Comparison of ENCODE assay signal across 25 mouse cellular contexts in the genomic region with DNA sequence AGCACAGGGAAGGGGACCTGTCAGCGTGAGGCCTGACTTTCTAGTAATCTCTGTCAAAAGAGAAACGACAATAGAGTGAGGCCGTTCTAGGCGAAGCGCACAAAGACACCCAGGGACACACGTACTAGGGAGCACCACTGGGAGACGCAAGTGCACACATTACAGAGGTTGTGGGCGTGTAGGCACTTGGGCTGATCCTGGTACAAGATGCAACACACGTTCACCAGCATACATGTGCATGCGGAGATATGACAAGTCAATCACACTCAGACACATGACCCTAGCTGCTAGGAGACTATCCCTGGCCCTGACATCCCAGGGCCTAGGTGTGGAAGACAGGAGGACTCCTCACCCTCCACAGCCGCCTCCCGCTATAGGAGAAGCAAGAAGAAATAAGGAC.
DNase-seq lines count a peak whose midpoint lies in the region; ATAC-seq lines count a peak whose summit lies in the region.
"Had no signal": no experiment of that assay in that cellular context is flagged by ENCODE, and none has a peak within 500 bp of the region (broad histone marks: within the 10 kb centered on the region; RNA-seq: fewer than 3 reads in every experiment).

No protein-coding gene starts in this region.

- no peak overlapping the region for H3K4me3 ChIP-seq in forebrain, embryonic 10.5 days
- H3K4me3 ChIP-seq in forebrain, embryonic 13.5 days = no peak overlapping the region
- no peak overlapping the region for H3K4me3 ChIP-seq in midbrain, embryonic 11.5 days (ENCODE audit: low read depth, low read length)
- H3K4me3 ChIP-seq in midbrain, embryonic 14.5 days (replicated peaks; ENCODE audit: low read depth, low read length) = no peak overlapping the region
- H3K4me3 ChIP-seq in limb, embryonic 13.5 days = no peak overlapping the region
- no peak overlapping the region for H3K4me3 ChIP-seq in kidney, embryonic 15.5 days (replicated peaks)
- H3K4me3 ChIP-seq: heart, embryonic 13.5 days; hindbrain, embryonic 13.5 days had no signal

- H3K27ac ChIP-seq in forebrain, embryonic 10.5 days = peak overlapping the region; percentile 93
- no peak overlapping the region for H3K27ac ChIP-seq in forebrain, embryonic 13.5 days
- no peak overlapping the region for H3K27ac ChIP-seq in midbrain, embryonic 11.5 days (ENCODE audit: low read depth, low read length)
- no peak overlapping the region for H3K27ac ChIP-seq in midbrain, embryonic 14.5 days (replicated peaks; ENCODE audit: low read depth, low read length)
- peak overlapping the region; percentile 28; the same call in 1 of the 2 replicates for H3K27ac ChIP-seq in limb, embryonic 13.5 days
- H3K27ac ChIP-seq in kidney, embryonic 15.5 days = no peak overlapping the region
- H3K27ac ChIP-seq: hindbrain, embryonic 13.5 days had no signal

- WGBS in forebrain, embryonic 10.5 days = 86% methylated on average over 12 of the region's 12 CpGs
- 78% methylated on average over 12 of the region's 12 CpGs for WGBS in forebrain, embryonic 13.5 days
- WGBS in midbrain, embryonic 11.5 days = 79% methylated on average over 12 of the region's 12 CpGs
- WGBS in midbrain, embryonic 14.5 days = 77% methylated on average over 12 of the region's 12 CpGs
- 92% methylated on average over 12 of the region's 12 CpGs for WGBS in limb, embryonic 13.5 days
- 93% methylated on average over 12 of the region's 12 CpGs for WGBS in kidney, embryonic 15.5 days

- no peaks in the 10 kb centered on the region for H3K36me3 ChIP-seq in forebrain, embryonic 10.5 days (replicated peaks)
- no peaks in the 10 kb centered on the region for H3K36me3 ChIP-seq in forebrain, embryonic 13.5 days (ENCODE audit: poor library complexity, severe bottlenecking)
- no peaks in the 10 kb centered on the region for H3K36me3 ChIP-seq in midbrain, embryonic 11.5 days (ENCODE audit: control insufficient read depth, insufficient read depth, low read length)
- H3K36me3 ChIP-seq in midbrain, embryonic 14.5 days (ENCODE audit: control insufficient read depth, insufficient read depth, low read length) = no peaks in the 10 kb centered on the region
- no peaks in the 10 kb centered on the region for H3K36me3 ChIP-seq in limb, embryonic 13.5 days
- H3K36me3 ChIP-seq in kidney, embryonic 15.5 days = no peaks in the 10 kb centered on the region
- H3K36me3 ChIP-seq: heart, embryonic 13.5 days; hindbrain, embryonic 13.5 days had no signal

- intact Hi-C loops in left cerebral cortex, postnatal 36 days (cut with DNase I) = loop anchor here (10.0 kb wide), 1 partner anchor 507 kb away; no protein-coding TSS in a partner anchor

- no peak for DNase-seq in forebrain, embryonic 10.5 days (ENCODE audit: extremely low spot score, low spot score)
- DNase-seq in midbrain, embryonic 11.5 days (ENCODE audit: low spot score, missing footprints) = peak; percentile 89
- DNase-seq in midbrain, embryonic 14.5 days = no peak
- no peak for DNase-seq in left cerebral cortex, postnatal 36 days (ENCODE audit: low spot score in 2 of 2)
- DNase-seq: adrenal gland, postnatal 10 days; cerebellum, adult 18-20 months; cerebellum, postnatal 36 days; embryo, embryonic 11 days; gastrocnemius, postnatal 14 days; heart, adult 11 months; heart, postnatal 14 days; kidney, adult 2 months; kidney, postnatal 10 days; lung, embryonic 14.5 days; thymus, adult 18-20 months; thymus, postnatal 4 days had no signal

- peaks cover 59% of the 10 kb centered on the region for H3K4me1 ChIP-seq in forebrain, embryonic 10.5 days
- H3K4me1 ChIP-seq in forebrain, embryonic 13.5 days = peaks cover 54% of the 10 kb centered on the region
- H3K4me1 ChIP-seq in midbrain, embryonic 11.5 days (ENCODE audit: control insufficient read depth, insufficient read depth, low read length) = peaks cover 46% of the 10 kb centered on the region
- peaks cover 15% of the 10 kb centered on the region for H3K4me1 ChIP-seq in midbrain, embryonic 14.5 days (ENCODE audit: control insufficient read depth, insufficient read depth, low read length)
- peaks cover 40% of the 10 kb centered on the region for H3K4me1 ChIP-seq in limb, embryonic 13.5 days
- peaks cover 7% of the 10 kb centered on the region; the same call in 1 of the 2 replicates for H3K4me1 ChIP-seq in kidney, embryonic 15.5 days

- no peak overlapping the region for H3K9ac ChIP-seq in forebrain, embryonic 13.5 days
- H3K9ac ChIP-seq in midbrain, embryonic 11.5 days (ENCODE audit: low read length) = no peak overlapping the region; the same call in 1 of the 2 replicates
- no peak overlapping the region for H3K9ac ChIP-seq in midbrain, embryonic 14.5 days (replicated peaks; ENCODE audit: low read length)
- H3K9ac ChIP-seq in limb, embryonic 13.5 days = no peak overlapping the region
- no peak overlapping the region for H3K9ac ChIP-seq in kidney, embryonic 15.5 days
- H3K9ac ChIP-seq: hindbrain, embryonic 13.5 days; lung, embryonic 14.5 days had no signal

- no peak for ATAC-seq in forebrain, embryonic 13.5 days
- no peak for ATAC-seq in midbrain, embryonic 11.5 days (ENCODE audit: low FRiP score)
- no peak for ATAC-seq in midbrain, embryonic 14.5 days (ENCODE audit: low FRiP score, low TSS enrichment)
- no peak for ATAC-seq in limb, embryonic 13.5 days (ENCODE audit: low FRiP score, low read depth)
- ATAC-seq in kidney, embryonic 15.5 days (replicated peaks; ENCODE audit: low FRiP score) = no peak
- ATAC-seq in frontal cortex, adult (ENCODE audit: low TSS enrichment) = no peak
- ATAC-seq: activated CD4-positive, CD25-positive, alpha-beta regulatory T cell, adult 4 months; forebrain, embryonic 16.5 days; Patski had no signal

- H3K9me3 ChIP-seq in forebrain, embryonic 10.5 days = no peaks in the 10 kb centered on the region
- H3K9me3 ChIP-seq in forebrain, embryonic 13.5 days (replicated peaks) = no peaks in the 10 kb centered on the region
- H3K9me3 ChIP-seq in midbrain, embryonic 11.5 days (ENCODE audit: control insufficient read depth, low read length) = no peaks in the 10 kb centered on the region
- no peaks in the 10 kb centered on the region for H3K9me3 ChIP-seq in midbrain, embryonic 14.5 days (ENCODE audit: control insufficient read depth, low read length)
- no peaks in the 10 kb centered on the region for H3K9me3 ChIP-seq in limb, embryonic 13.5 days
- no peaks in the 10 kb centered on the region for H3K9me3 ChIP-seq in kidney, embryonic 15.5 days (replicated peaks)
- H3K9me3 ChIP-seq: heart, embryonic 13.5 days; hindbrain, embryonic 13.5 days had no signal

- no peak overlapping the region for H3K4me2 ChIP-seq in forebrain, embryonic 13.5 days
- no peak overlapping the region for H3K4me2 ChIP-seq in midbrain, embryonic 11.5 days
- H3K4me2 ChIP-seq in midbrain, embryonic 14.5 days (ENCODE audit: low read length) = no peak overlapping the region
- no peak overlapping the region for H3K4me2 ChIP-seq in limb, embryonic 13.5 days (replicated peaks)
- H3K4me2 ChIP-seq in kidney, embryonic 15.5 days = no peak overlapping the region
- H3K4me2 ChIP-seq: heart, embryonic 13.5 days; hindbrain, embryonic 13.5 days; lung, embryonic 14.5 days had no signal

- H3K27me3 ChIP-seq in forebrain, embryonic 10.5 days (ENCODE audit: poor library complexity, severe bottlenecking) = peaks cover under 1% of the 10 kb centered on the region; the same call in 1 of the 2 replicates
- no peaks in the 10 kb centered on the region for H3K27me3 ChIP-seq in forebrain, embryonic 13.5 days
- no peaks in the 10 kb centered on the region for H3K27me3 ChIP-seq in midbrain, embryonic 11.5 days (ENCODE audit: control insufficient read depth, insufficient read depth, low read length)
- H3K27me3 ChIP-seq in midbrain, embryonic 14.5 days (ENCODE audit: control insufficient read depth, insufficient read depth, low read length) = no peaks in the 10 kb centered on the region
- 0 out of 2 replicates have a peak, but pooled peaks cover 4% of the 10 kb centered on the region for H3K27me3 ChIP-seq in limb, embryonic 13.5 days
- peaks cover 5% of the 10 kb centered on the region; the same call in 1 of the 2 replicates for H3K27me3 ChIP-seq in kidney, embryonic 15.5 days
- H3K27me3 ChIP-seq: Patski had no signal

Comparison
In these comparisons a context has a peak if more than half of its experiments do, and no peak if none do; other contexts are left out.
1. H3K27ac ChIP-seq: peak in forebrain, embryonic 10.5 days (single experiment) and limb, embryonic 13.5 days (single experiment); none in forebrain, embryonic 13.5 days (single experiment), midbrain, embryonic 11.5 days (single experiment), midbrain, embryonic 14.5 days (single experiment) and kidney, embryonic 15.5 days (single experiment).